Mouse (Mus musculus) hindbrain, embryonic 16.5 days (tissue): ENCODE measurements around the gene Ush2a. TPM values are rescaled to one million over a fixed set of nuclear protein-coding genes. Genes with fewer than 3 reads are reported as not detected.

Source experiments
- ATAC-seq: fragments of 200-750 bp; cut with Nextera tagmentation; 2 replicates; pipeline ENCODE4 v1.8.0; 2017; ENCODE audit warnings: moderate TSS enrichment, moderate library complexity
- H3K27ac ChIP-seq: fragments of 300-500 bp; sonication (generic); 2 replicates; pipeline ENCODE4 v1.5.1; 2014; ENCODE audit warnings: low read depth, mild to moderate bottlenecking, control low read depth, low read length, moderate library complexity
- H3K27me3 ChIP-seq: fragments of 300-500 bp; sonication (generic); replicated peaks from 2 replicates; pipeline ENCODE4 v1.6.1; 2014; ENCODE audit warnings: low read length; ENCODE audit not compliant: control insufficient read depth, insufficient read depth
- H3K36me3 ChIP-seq: fragments of 300-500 bp; sonication (generic); 2 replicates; pipeline ENCODE4 v1.6.1; 2014; ENCODE audit warnings: mild to moderate bottlenecking, low read length, moderate library complexity, mixed read lengths; ENCODE audit not compliant: control insufficient read depth, insufficient read depth
- H3K4me1 ChIP-seq: fragments of 300-500 bp; sonication (generic); 2 replicates; pipeline ENCODE4 v1.6.1; 2014; ENCODE audit warnings: low read depth, low read length; ENCODE audit not compliant: control insufficient read depth, insufficient read depth
- H3K4me2 ChIP-seq: fragments of 300-500 bp; sonication (generic); 2 replicates; pipeline ENCODE4 v1.6.1; 2014; ENCODE audit warnings: mild to moderate bottlenecking, low read length, control low read depth, moderate library complexity
- H3K4me3 ChIP-seq: fragments of 300-500 bp; sonication (generic); 2 replicates; pipeline ENCODE4 v1.5.1; 2014; ENCODE audit warnings: mild to moderate bottlenecking, low read length, control low read depth, moderate library complexity
- H3K9ac ChIP-seq: fragments of 300-500 bp; sonication (generic); 2 replicates; pipeline ENCODE4 v1.6.1; 2014; ENCODE audit warnings: low read depth, mild to moderate bottlenecking, control low read depth, low read length, moderate library complexity
- H3K9me3 ChIP-seq: fragments of 300-500 bp; sonication (generic); 2 replicates; pipeline ENCODE4 v1.6.1; 2014; ENCODE audit warnings: mild to moderate bottlenecking, low read length, moderate library complexity; ENCODE audit not compliant: control insufficient read depth
- WGBS: fragments of 180-500 bp; shearing (Covaris S2); extraction: QIAGEN DNeasy Blood & Tissue Kit; methylation state at CpG from one replicate; pipeline ENCODE4 v1.1.7; 2014; 5-methylcytosine and 5-hydroxymethylcytosine counted together
- polyA plus RNA-seq: library from polyadenylated mRNA; unstranded; fragments of >200 nt; fragmentation: Nextera tagmentation; extraction: Ambion mirVana; gene quantifications from 2 replicates; pipeline ENCODE4 v1.2.1, GENCODE M21; 2015

Ush2a gene
- polyA plus RNA-seq, 1 experiment from 2014 or later: 0.34 TPM

- Histone ChIP-seq H3K27ac (no peak overlapping the region), H3K27me3 (no peaks in the 10 kb centered on the region), H3K4me2 (no peak overlapping the region), H3K4me1 (no peaks in the 10 kb centered on the region), H3K36me3 (no peaks in the 10 kb centered on the region), H3K9me3 (no peaks in the 10 kb centered on the region), H3K4me3 (no peak overlapping the region), H3K9ac (no peak overlapping the region)
- no peak for ATAC-seq
- WGBS: 41% methylated on average over 5 of the region's 5 CpGs
Measured at GRCm38 (mm10) chr1:188865881-188866280, 604.1 kb downstream of the Ush2a start.

GRCm38 (mm10) chr1:188866515-188866914, 604.7 kb downstream of the Ush2a start:
- ATAC-seq: no peak
- Histone ChIP-seq H3K27ac (no peak overlapping the region), H3K9ac (no peak overlapping the region), H3K36me3 (no peaks in the 10 kb centered on the region), H3K4me2 (no peak overlapping the region), H3K4me1 (no peaks in the 10 kb centered on the region), H3K27me3 (no peaks in the 10 kb centered on the region), H3K4me3 (no peak overlapping the region), H3K9me3 (no peaks in the 10 kb centered on the region)
- WGBS: 78% methylated on average over 11 of the region's 11 CpGs

- Histone ChIP-seq H3K27me3 (no peaks in the 10 kb centered on the region), H3K27ac (no peak overlapping the region), H3K4me2 (no peak overlapping the region), H3K36me3 (no peaks in the 10 kb centered on the region), H3K4me3 (no peak overlapping the region), H3K9ac (no peak overlapping the region), H3K9me3 (no peaks in the 10 kb centered on the region), H3K4me1 (no peaks in the 10 kb centered on the region)
- WGBS: 82% methylated on average over 4 of the region's 4 CpGs
- no peak for ATAC-seq
Measured at GRCm38 (mm10) chr1:188878531-188879055, 616.8 kb downstream of the Ush2a start.

GRCm38 (mm10) chr1:188896906-188897551, 635.2 kb downstream of the Ush2a start:
- Histone ChIP-seq H3K4me1 (no peaks in the 10 kb centered on the region), H3K27ac (no peak overlapping the region), H3K4me2 (no peak overlapping the region), H3K9me3 (no peaks in the 10 kb centered on the region), H3K36me3 (no peaks in the 10 kb centered on the region), H3K4me3 (no peak overlapping the region), H3K27me3 (no peaks in the 10 kb centered on the region), H3K9ac (no peak overlapping the region; the same call in 1 of the 2 replicates)
- ATAC-seq: no peak
- WGBS: 59% methylated on average over 4 of the region's 4 CpGs

GRCm38 (mm10) chr1:188904091-188904490, 642.3 kb downstream of the Ush2a start:
- H3K27ac ChIP-seq: no peak overlapping the region
- no peaks in the 10 kb centered on the region for H3K27me3 ChIP-seq
- H3K4me1 ChIP-seq: no peaks in the 10 kb centered on the region
- no peak overlapping the region for H3K4me3 ChIP-seq
- no peaks in the 10 kb centered on the region for H3K36me3 ChIP-seq
- no peak overlapping the region for H3K9ac ChIP-seq
- ATAC-seq: peak; percentile 87
- 31% methylated on average over 10 of the region's 10 CpGs for WGBS
- no peak overlapping the region for H3K4me2 ChIP-seq
- no peaks in the 10 kb centered on the region for H3K9me3 ChIP-seq

- no peaks in the 10 kb centered on the region for H3K27me3 ChIP-seq
- no peak for ATAC-seq
- no peak overlapping the region for H3K4me2 ChIP-seq
- no peaks in the 10 kb centered on the region for H3K9me3 ChIP-seq
- H3K4me1 ChIP-seq: no peaks in the 10 kb centered on the region
- H3K4me3 ChIP-seq: no peak overlapping the region
- no peaks in the 10 kb centered on the region for H3K36me3 ChIP-seq
- H3K27ac ChIP-seq: no peak overlapping the region
- WGBS: 93% methylated on average over 7 of the region's 7 CpGs
- no peak overlapping the region for H3K9ac ChIP-seq
Measured at GRCm38 (mm10) chr1:188906175-188906574, 644.4 kb downstream of the Ush2a start.

- Histone ChIP-seq H3K4me1 (no peaks in the 10 kb centered on the region), H3K27me3 (no peaks in the 10 kb centered on the region), H3K4me3 (no peak overlapping the region), H3K27ac (no peak overlapping the region), H3K4me2 (no peak overlapping the region), H3K9me3 (no peaks in the 10 kb centered on the region), H3K9ac (no peak overlapping the region), H3K36me3 (no peaks in the 10 kb centered on the region)
- ATAC-seq: no peak
- WGBS: 92% methylated on average over 11 of the region's 11 CpGs
Measured at GRCm38 (mm10) chr1:188910656-188911055, 648.8 kb downstream of the Ush2a start.

GRCm38 (mm10) chr1:188919946-188920345, 658.1 kb downstream of the Ush2a start:
- ATAC-seq: no peak
- H3K27ac ChIP-seq: no peak overlapping the region
- no peaks in the 10 kb centered on the region for H3K27me3 ChIP-seq
- H3K4me3 ChIP-seq: no peak overlapping the region
- H3K36me3 ChIP-seq: no peaks in the 10 kb centered on the region
- no peak overlapping the region for H3K9ac ChIP-seq
- H3K9me3 ChIP-seq: no peaks in the 10 kb centered on the region
- no peak overlapping the region for H3K4me2 ChIP-seq
- 33% methylated on average over 1 of the region's 1 CpGs for WGBS
- no peaks in the 10 kb centered on the region for H3K4me1 ChIP-seq

- no peaks in the 10 kb centered on the region for H3K4me1 ChIP-seq
- ATAC-seq: no peak
- H3K9ac ChIP-seq: no peak overlapping the region
- 65% methylated on average over 14 of the region's 14 CpGs for WGBS
- no peaks in the 10 kb centered on the region for H3K27me3 ChIP-seq
- no peak overlapping the region for H3K4me3 ChIP-seq
- H3K36me3 ChIP-seq: no peaks in the 10 kb centered on the region
- no peak overlapping the region for H3K4me2 ChIP-seq
- H3K9me3 ChIP-seq: no peaks in the 10 kb centered on the region
- no peak overlapping the region for H3K27ac ChIP-seq
Measured at GRCm38 (mm10) chr1:188937246-188937780, 675.5 kb downstream of the Ush2a start.
